ENCODE assay signal across 20 mouse cellular contexts in the genomic region with DNA sequence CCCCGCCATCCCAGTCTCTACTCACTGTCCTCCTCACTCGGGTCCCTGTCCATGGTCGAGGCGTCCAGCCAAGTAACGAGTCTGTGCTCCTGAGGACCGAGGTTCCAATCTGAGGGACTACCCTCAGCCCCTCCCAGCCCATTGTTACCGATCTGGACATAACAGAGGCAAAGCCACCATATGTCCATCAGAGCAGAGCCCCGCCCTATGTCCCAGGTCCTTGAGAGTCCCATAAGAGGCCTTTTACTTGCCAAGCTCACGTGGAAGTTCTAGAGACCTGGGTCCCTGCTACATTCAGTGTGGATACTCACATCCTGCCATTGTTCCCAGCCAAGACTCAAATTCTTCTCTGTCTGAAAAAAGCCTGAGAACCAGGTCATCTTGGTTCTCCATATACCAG. TPM values are rescaled to one million over a fixed set of nuclear protein-coding genes. Genes with fewer than 3 reads are reported as not detected.
DNase-seq lines count a peak whose midpoint lies in the region; ATAC-seq and TF ChIP-seq lines count a peak whose summit lies in the region.
"Had no signal": no experiment of that assay in that cellular context is flagged by ENCODE, and none has a peak within 500 bp of the region (broad histone marks: within the 10 kb centered on the region; RNA-seq: fewer than 3 reads in every experiment).

A gene (minus strand): TSS at position 77 of the 400 bp plus-strand sequence.

- TF ChIP-seq CTCF in layer of hippocampus, adult 2 months (conservative IDR thresholded peaks at IDR 0.05) = no peak
- no peak for TF ChIP-seq CTCF in small intestine, adult 2 months (IDR thresholded peaks at IDR 0.05; ENCODE audit: extremely low read depth, insufficient read length, insufficient replicate concordance, low read depth, low read length)

- peak within 1 kb of the TSS; percentile 60; the same call in 1 of the 2 replicates for H3K27ac ChIP-seq in layer of hippocampus, adult 2 months
- no peak within 1 kb of the TSS for H3K27ac ChIP-seq in small intestine, adult 2 months (ENCODE audit: insufficient read depth, low read depth, low read length)
- H3K27ac ChIP-seq: embryonic facial prominence, embryonic 13.5 days; limb, embryonic 10.5 days; liver, embryonic 14.5 days; midbrain, embryonic 10.5 days had no signal

- ATAC-seq in megakaryocyte-erythroid progenitor cell, adult 5-6 weeks (replicated peaks; ENCODE audit: low FRiP score, low TSS enrichment, poor library complexity, severe bottlenecking) = no peak
- ATAC-seq: forebrain, embryonic 14.5 days; intestine, embryonic 16.5 days had no signal

- H3K4me1 ChIP-seq in small intestine, adult 2 months (ENCODE audit: control insufficient read depth, insufficient read depth, insufficient read length, low read length) = no peaks in the 10 kb centered on the region
- H3K4me1 ChIP-seq: midbrain, embryonic 10.5 days had no signal

- intact Hi-C loops in heart, postnatal 25 days (cut with DNase I) = no loop called here

- peak; percentile 35 for DNase-seq in gastrocnemius, postnatal 25 days
- no peak for DNase-seq in gastrocnemius, postnatal 10 days
- DNase-seq in layer of hippocampus, adult 2 months (ENCODE audit: low spot score in 2 of 2) = no peak
- no peak for DNase-seq in layer of hippocampus, postnatal 10 days (ENCODE audit: low spot score in 2 of 2)
- peak; percentile 31 for DNase-seq in heart, postnatal 25 days (ENCODE audit: low spot score)
- no peak for DNase-seq in cerebellum, postnatal 36 days
- DNase-seq: adrenal gland, postnatal 10 days; B cell, adult 2 months; cerebellum, postnatal 10 days; layer of hippocampus, postnatal 36 days; right cerebral cortex, postnatal 14 days; thymus, adult 2 months had no signal

- WGBS in small intestine, adult 2 months = 50% methylated on average over 9 of the region's 9 CpGs

- H3K36me3 ChIP-seq in small intestine, adult 2 months (ENCODE audit: control insufficient read depth, insufficient read depth, low read length) = no peaks in the 10 kb centered on the region
- H3K36me3 ChIP-seq: embryonic facial prominence, embryonic 13.5 days; limb, embryonic 10.5 days; midbrain, embryonic 10.5 days had no signal

- no peaks in the 10 kb centered on the region; the same call in 1 of the 2 replicates for H3K27me3 ChIP-seq in small intestine, adult 2 months (ENCODE audit: control insufficient read depth, insufficient read depth, low read length)
- H3K27me3 ChIP-seq: embryonic facial prominence, embryonic 13.5 days had no signal

- H3K4me3 ChIP-seq in layer of hippocampus, adult 2 months = no peak within 1 kb of the TSS
- peak within 1 kb of the TSS; percentile 15 for H3K4me3 ChIP-seq in small intestine, adult 2 months (ENCODE audit: low read depth, low read length)
- H3K4me3 ChIP-seq: embryonic facial prominence, embryonic 13.5 days; limb, embryonic 10.5 days; midbrain, embryonic 10.5 days had no signal

- TF ChIP-seq POLR2A in small intestine, adult 2 months (IDR thresholded peaks at IDR 0.05; ENCODE audit: low read depth, low read length) = no peak

RNA-seq across cellular contexts. Expression of the gene that starts here (rescaled TPM):
- 1 to 10 TPM in 1 of 2 experiments, under 1 TPM in 1; 0.78 to 1.4 TPM for total RNA-seq in gastrocnemius, postnatal 25 days (2021)
- 1 to 10 TPM; 2.3 TPM for total RNA-seq in gastrocnemius, postnatal 10 days (2021)
- total RNA-seq in layer of hippocampus, adult 2 months (2021) = under 1 TPM; 0.32 to 0.44 TPM
- 1 to 10 TPM in 1 of 2 experiments, under 1 TPM in 1; 0.49 to 1.1 TPM for total RNA-seq in layer of hippocampus, postnatal 10 days (2021)
- total RNA-seq in heart, postnatal 25 days (2021) = 1 to 10 TPM; 2.8 to 2.9 TPM
- polyA plus RNA-seq in small intestine, adult 2 months (2012; rRNA removed) = 2.0 and 4.9 TPM in 2 replicates
- total RNA-seq in megakaryocyte-erythroid progenitor cell, adult 5-6 weeks (2014; fragmentation: Nextera tagmentation) = not detected in 2 replicates
- total RNA-seq in megakaryocyte-erythroid progenitor cell, adult 5-6 weeks (2017) = not detected in 2 replicates

Comparison
In these comparisons a context has a peak if more than half of its experiments do, and no peak if none do; other contexts are left out.
1. DNase-seq: peak in gastrocnemius, postnatal 25 days (single experiment) and heart, postnatal 25 days (single experiment); none in gastrocnemius, postnatal 10 days (single experiment), layer of hippocampus, adult 2 months (0 of 2), layer of hippocampus, postnatal 10 days (0 of 2) and cerebellum, postnatal 36 days (0 of 2).